Comparison of ENCODE assay signal across 10 mouse cellular contexts in the genomic region with DNA sequence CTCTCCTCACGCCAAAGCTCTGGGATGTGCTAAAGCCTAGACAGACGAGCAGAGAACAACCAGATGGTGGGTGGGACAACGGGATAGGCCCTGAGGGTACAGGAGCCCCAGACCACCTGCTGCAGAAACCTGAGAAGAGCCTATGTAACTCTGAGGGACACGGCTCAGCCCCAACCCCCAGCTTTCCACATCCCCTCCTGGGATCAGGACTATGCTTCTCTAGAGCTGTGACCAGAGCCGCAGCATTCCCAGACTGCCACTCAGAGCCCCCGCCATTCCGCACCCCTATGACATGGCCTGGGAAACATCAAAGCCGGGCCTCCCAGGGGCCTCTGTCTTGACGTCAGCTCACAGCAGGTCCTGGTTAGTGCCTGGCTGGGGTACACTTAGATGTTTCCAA. TPM values are rescaled to one million over a fixed set of nuclear protein-coding genes. Genes with fewer than 3 reads are reported as not detected.
DNase-seq lines count a peak whose midpoint lies in the region; ATAC-seq lines count a peak whose summit lies in the region.
"Had no signal": no experiment of that assay in that cellular context is flagged by ENCODE, and none has a peak within 500 bp of the region (broad histone marks: within the 10 kb centered on the region; RNA-seq: fewer than 3 reads in every experiment).

No protein-coding gene starts in this region.

- H3K4me1 ChIP-seq in forebrain, embryonic 10.5 days: peaks cover 21% of the 10 kb centered on the region
- no peaks in the 10 kb centered on the region for H3K4me1 ChIP-seq in forebrain, embryonic 11.5 days (replicated peaks; ENCODE audit: control insufficient read depth, insufficient read depth, low read length)
- peaks cover 15% of the 10 kb centered on the region for H3K4me1 ChIP-seq in kidney, embryonic 16.5 days (ENCODE audit: insufficient read depth, low read length)
- peaks cover 33% of the 10 kb centered on the region for H3K4me1 ChIP-seq in embryonic facial prominence, embryonic 13.5 days

- peak overlapping the region; percentile 22 for H3K4me3 ChIP-seq in forebrain, embryonic 10.5 days
- H3K4me3 ChIP-seq in forebrain, embryonic 11.5 days (ENCODE audit: low read depth, low read length): no peak overlapping the region
- H3K4me3 ChIP-seq in kidney, embryonic 16.5 days (ENCODE audit: low read length): no peak overlapping the region
- H3K4me3 ChIP-seq in embryonic facial prominence, embryonic 13.5 days: no peak overlapping the region

- DNase-seq in forebrain, embryonic 10.5 days (ENCODE audit: extremely low spot score, low spot score): no peak
- DNase-seq in forebrain, embryonic 11.5 days (ENCODE audit: low spot score): no peak
- no peak for DNase-seq in kidney, adult 8-10 months
- peak; percentile 56 for DNase-seq in mesoderm, embryonic 11.5 days (ENCODE audit: low read depth, low spot score)
- DNase-seq in adrenal gland, adult 8-10 months: no peak
- DNase-seq in thymus, postnatal 36 days: no peak
- DNase-seq: kidney, postnatal 14 days; lung, postnatal 4 days had no signal

- peaks cover 50% of the 10 kb centered on the region for H3K36me3 ChIP-seq in forebrain, embryonic 10.5 days (replicated peaks)
- H3K36me3 ChIP-seq in forebrain, embryonic 11.5 days (ENCODE audit: control insufficient read depth, insufficient read depth, low read length): peaks cover 2% of the 10 kb centered on the region; the same call in 1 of the 2 replicates
- H3K36me3 ChIP-seq in kidney, embryonic 16.5 days (ENCODE audit: insufficient read depth, low read length): peaks cover 21% of the 10 kb centered on the region
- H3K36me3 ChIP-seq in embryonic facial prominence, embryonic 13.5 days: peaks cover 43% of the 10 kb centered on the region

- no peaks in the 10 kb centered on the region for H3K9me3 ChIP-seq in forebrain, embryonic 10.5 days
- no peaks in the 10 kb centered on the region for H3K9me3 ChIP-seq in forebrain, embryonic 11.5 days (ENCODE audit: control insufficient read depth, low read length)
- H3K9me3 ChIP-seq in kidney, embryonic 16.5 days (ENCODE audit: low read length): no peaks in the 10 kb centered on the region
- no peaks in the 10 kb centered on the region for H3K9me3 ChIP-seq in embryonic facial prominence, embryonic 13.5 days

- H3K27ac ChIP-seq in forebrain, embryonic 10.5 days: peak overlapping the region; percentile 71
- H3K27ac ChIP-seq in forebrain, embryonic 11.5 days (ENCODE audit: low read depth, low read length): no peak overlapping the region
- peak overlapping the region; percentile 41; the same call in 1 of the 2 replicates for H3K27ac ChIP-seq in kidney, embryonic 16.5 days (ENCODE audit: low read length)
- H3K27ac ChIP-seq in embryonic facial prominence, embryonic 13.5 days: peak overlapping the region; percentile 89

- H3K9ac ChIP-seq in forebrain, embryonic 11.5 days (ENCODE audit: low read length): no peak overlapping the region
- no peak overlapping the region; the same call in 1 of the 2 replicates for H3K9ac ChIP-seq in kidney, embryonic 16.5 days (replicated peaks; ENCODE audit: low read length)
- H3K9ac ChIP-seq in embryonic facial prominence, embryonic 13.5 days: peak overlapping the region; percentile 38

- H3K27me3 ChIP-seq in forebrain, embryonic 10.5 days (ENCODE audit: poor library complexity, severe bottlenecking): no peaks in the 10 kb centered on the region
- H3K27me3 ChIP-seq in forebrain, embryonic 11.5 days (ENCODE audit: control insufficient read depth, insufficient read depth, low read length): no peaks in the 10 kb centered on the region
- no peaks in the 10 kb centered on the region for H3K27me3 ChIP-seq in kidney, embryonic 16.5 days (ENCODE audit: insufficient read depth, low read length)
- H3K27me3 ChIP-seq in embryonic facial prominence, embryonic 13.5 days: no peaks in the 10 kb centered on the region

- no peak overlapping the region for H3K4me2 ChIP-seq in forebrain, embryonic 11.5 days (ENCODE audit: low read depth, low read length, severe bottlenecking)
- H3K4me2 ChIP-seq in kidney, embryonic 16.5 days (replicated peaks; ENCODE audit: low read depth, low read length): no peak overlapping the region
- H3K4me2 ChIP-seq in embryonic facial prominence, embryonic 13.5 days: peak overlapping the region; percentile 41

- ATAC-seq in forebrain, embryonic 11.5 days (replicated peaks; ENCODE audit: low FRiP score): no peak
- ATAC-seq in kidney, embryonic 16.5 days (ENCODE audit: low FRiP score, low TSS enrichment): 0 out of 2 replicates have a peak, but pooled peaks have one; percentile 43
- peak; percentile 73 for ATAC-seq in embryonic facial prominence, embryonic 13.5 days (ENCODE audit: insufficient number of reproducible peaks, insufficient read depth, low FRiP score, low TSS enrichment, low read depth)

- WGBS in forebrain, embryonic 10.5 days: 54% methylated on average over 9 of the region's 9 CpGs
- 63% methylated on average over 9 of the region's 9 CpGs for WGBS in forebrain, embryonic 11.5 days
- 28% methylated on average over 9 of the region's 9 CpGs for WGBS in kidney, embryonic 16.5 days
- WGBS in embryonic facial prominence, embryonic 13.5 days: 4% methylated on average over 9 of the region's 9 CpGs

RNA-seq across cellular contexts. Expression of gene Ptk7, which starts 34.7 kb away (rescaled TPM):
- 66.0 and 68.4 TPM in 2 replicates for polyA plus RNA-seq in forebrain, embryonic 10.5 days (2016; fragmentation: Nextera tagmentation; extraction: Ambion mirVana)
- polyA plus RNA-seq in forebrain, embryonic 11.5 days (2014; fragmentation: Nextera tagmentation; extraction: Ambion mirVana): 40.8 and 43.3 TPM in 2 replicates
- 153 and 157 TPM in 2 replicates for polyA plus RNA-seq in kidney, embryonic 16.5 days (2015; fragmentation: Nextera tagmentation; extraction: Ambion mirVana)
- polyA plus RNA-seq in embryonic facial prominence, embryonic 13.5 days (2015; fragmentation: Nextera tagmentation; extraction: Ambion mirVana): 148 and 149 TPM in 2 replicates
- 10 to 100 TPM in 2 of 4 experiments, 1 to 10 TPM in 2; 8.7 to 11.2 (median 9.9) TPM for total RNA-seq in adrenal gland, adult 8-10 months (2022)

RNA-seq across cellular contexts. Expression of gene Srf, which starts 38.6 kb away (rescaled TPM):
- polyA plus RNA-seq in forebrain, embryonic 10.5 days (2016; fragmentation: Nextera tagmentation; extraction: Ambion mirVana): 5.4 and 5.5 TPM in 2 replicates
- polyA plus RNA-seq in forebrain, embryonic 11.5 days (2014; fragmentation: Nextera tagmentation; extraction: Ambion mirVana): 5.0 and 5.2 TPM in 2 replicates
- 8.2 and 9.3 TPM in 2 replicates for polyA plus RNA-seq in kidney, embryonic 16.5 days (2015; fragmentation: Nextera tagmentation; extraction: Ambion mirVana)
- 6.3 and 8.9 TPM in 2 replicates for polyA plus RNA-seq in embryonic facial prominence, embryonic 13.5 days (2015; fragmentation: Nextera tagmentation; extraction: Ambion mirVana)
- total RNA-seq in adrenal gland, adult 8-10 months (2022): 10 to 100 TPM; 34.0 to 42.0 (median 37.2) TPM

RNA-seq across cellular contexts. Expression of gene Cul9, which starts 48.4 kb away (rescaled TPM):
- polyA plus RNA-seq in forebrain, embryonic 10.5 days (2016; fragmentation: Nextera tagmentation; extraction: Ambion mirVana): 3.5 and 3.7 TPM in 2 replicates
- polyA plus RNA-seq in forebrain, embryonic 11.5 days (2014; fragmentation: Nextera tagmentation; extraction: Ambion mirVana): 3.4 and 4.0 TPM in 2 replicates
- 6.5 TPM in 2 replicates for polyA plus RNA-seq in kidney, embryonic 16.5 days (2015; fragmentation: Nextera tagmentation; extraction: Ambion mirVana)
- polyA plus RNA-seq in embryonic facial prominence, embryonic 13.5 days (2015; fragmentation: Nextera tagmentation; extraction: Ambion mirVana): 10.7 and 11.4 TPM in 2 replicates
- total RNA-seq in adrenal gland, adult 8-10 months (2022): 10 to 100 TPM; 31.6 to 48.8 (median 37.7) TPM

RNA-seq across cellular contexts. Expression of gene Klc4, which starts 51.2 kb away (rescaled TPM):
- polyA plus RNA-seq in forebrain, embryonic 10.5 days (2016; fragmentation: Nextera tagmentation; extraction: Ambion mirVana): 29.1 and 31.8 TPM in 2 replicates
- 34.9 and 35.8 TPM in 2 replicates for polyA plus RNA-seq in forebrain, embryonic 11.5 days (2014; fragmentation: Nextera tagmentation; extraction: Ambion mirVana)
- 49.7 and 58.0 TPM in 2 replicates for polyA plus RNA-seq in kidney, embryonic 16.5 days (2015; fragmentation: Nextera tagmentation; extraction: Ambion mirVana)
- 21.8 and 26.3 TPM in 2 replicates for polyA plus RNA-seq in embryonic facial prominence, embryonic 13.5 days (2015; fragmentation: Nextera tagmentation; extraction: Ambion mirVana)
- total RNA-seq in adrenal gland, adult 8-10 months (2022): 10 to 100 TPM; 42.3 to 59.8 (median 53.2) TPM

RNA-seq across cellular contexts. Expression of gene Mrpl2, which starts 51.4 kb away (rescaled TPM):
- 136 and 137 TPM in 2 replicates for polyA plus RNA-seq in forebrain, embryonic 10.5 days (2016; fragmentation: Nextera tagmentation; extraction: Ambion mirVana)
- 111 and 117 TPM in 2 replicates for polyA plus RNA-seq in forebrain, embryonic 11.5 days (2014; fragmentation: Nextera tagmentation; extraction: Ambion mirVana)
- polyA plus RNA-seq in kidney, embryonic 16.5 days (2015; fragmentation: Nextera tagmentation; extraction: Ambion mirVana): 118 and 123 TPM in 2 replicates
- polyA plus RNA-seq in embryonic facial prominence, embryonic 13.5 days (2015; fragmentation: Nextera tagmentation; extraction: Ambion mirVana): 92.7 and 95.4 TPM in 2 replicates
- total RNA-seq in adrenal gland, adult 8-10 months (2022): 100 to 1,000 TPM in 2 of 4 experiments, 10 to 100 TPM in 2; 91.8 to 122 (median 104) TPM
